Mouse (Mus musculus) megakaryocyte, embryonic 14.5 days (primary cell): Measurements from ENCODE around the gene Rere.

ENCODE experiments used
- FLI1 ChIP-seq: IDR thresholded peaks from 2 replicates; pipeline ENCODE4 v1.6.1; 2012; ENCODE audit warnings: low read length, inconsistent platforms, mixed read lengths
- GATA1 ChIP-seq: IDR thresholded peaks from 3 replicates; pipeline ENCODE4 v1.6.1; 2012; ENCODE audit warnings: mixed read lengths, low read length, inconsistent platforms, borderline replicate concordance

DNA sequence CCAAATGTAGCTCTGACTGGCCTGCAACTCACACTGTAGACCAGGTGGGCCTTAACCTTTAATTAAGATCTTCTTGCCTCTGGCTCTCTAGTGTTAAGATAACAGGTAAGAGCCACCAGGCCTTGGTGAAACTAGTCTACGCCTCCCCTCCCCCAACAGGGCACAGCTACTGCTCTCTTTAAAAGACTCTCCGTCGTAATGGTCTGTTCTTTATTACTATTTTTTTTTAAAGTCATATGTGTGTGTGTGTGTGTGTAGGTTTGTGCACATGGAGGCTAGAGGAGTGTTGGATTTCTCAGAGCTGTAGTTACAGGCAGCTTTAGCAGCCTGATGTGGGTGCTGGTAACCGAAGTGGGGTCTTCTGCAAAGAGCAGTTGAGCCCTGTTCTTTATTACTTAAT, 987 bp upstream of the Rere start:
- TF ChIP-seq GATA1 (no peak), FLI1 (no peak)
